Mouse (Mus musculus) neutrophil, adult 65 days (primary cell): ENCODE results near the gene Hoxb13. TPM values are rescaled to one million over a fixed set of nuclear protein-coding genes. Genes with fewer than 3 reads are reported as not detected.

ENCODE experiments used
- total RNA-seq: library from RNA; stranded (reverse); gene quantifications from 2 replicates; pipeline ENCODE4 v1.2.4, GENCODE M21; 2023

Gene Hoxb13
- not detected in 2 replicates for total RNA-seq

GRCm38 (mm10) chr11:96193521-96194400 is at the start of gene Hoxb13:
TSS of gene Hoxb13 (plus strand) at chr11:96194316.

Other genes starting within 250 kb of the Hoxb13 start
- gene Igf2bp1, start 188.4 kb upstream of the Hoxb13 start, total RNA-seq: not detected in 2 replicates
- not detected in 2 replicates for gene Gip, start 169.8 kb upstream of the Hoxb13 start, total RNA-seq
- 60.6 and 64.6 TPM in 2 replicates for gene Snf8, start 159.4 kb upstream of the Hoxb13 start, total RNA-seq
- gene Ube2z, start 128.9 kb upstream of the Hoxb13 start, total RNA-seq: 33.2 and 47.0 TPM in 2 replicates
- gene Atp5g1, start 118.6 kb upstream of the Hoxb13 start, total RNA-seq: 55.7 and 68.4 TPM in 2 replicates
- gene Calcoco2, start 82.4 kb upstream of the Hoxb13 start, total RNA-seq: not detected in 2 replicates
- gene Ttll6, start 60.5 kb upstream of the Hoxb13 start, total RNA-seq: not detected in 2 replicates
- not detected in 2 replicates for gene Hoxb9, start 77.1 kb downstream of the Hoxb13 start, total RNA-seq
- not detected in 2 replicates for gene Hoxb8, start 87.6 kb downstream of the Hoxb13 start, total RNA-seq
- not detected in 2 replicates for gene Hoxb7, start 92.3 kb downstream of the Hoxb13 start, total RNA-seq
- not detected in 2 replicates for gene Hoxb6, start 98.2 kb downstream of the Hoxb13 start, total RNA-seq
- gene Hoxb5, start 109.0 kb downstream of the Hoxb13 start, total RNA-seq: not detected in 2 replicates
- gene Hoxb4, start 124.0 kb downstream of the Hoxb13 start, total RNA-seq: 2.0 and 2.7 TPM in 2 replicates
- 0.51 and 0.98 TPM in 2 replicates for gene Hoxb3, start 129.0 kb downstream of the Hoxb13 start, total RNA-seq
- not detected in 2 replicates for gene Hoxb2, start 156.2 kb downstream of the Hoxb13 start, total RNA-seq
- gene Hoxb1, start 171.4 kb downstream of the Hoxb13 start, total RNA-seq: 0.51 and 0.75 TPM in 2 replicates